Mouse (Mus musculus) gastrocnemius, adult 8-10 months (tissue): ENCODE measurements around the gene Nlrc5. TPM values are rescaled to one million over a fixed set of nuclear protein-coding genes. Genes with fewer than 3 reads are reported as not detected.

Experiments used
- DNase-seq, 2 experiments: peaks; one replicate each; pipeline ENCODE4 v3.0.0; 2022; ENCODE audit warnings: low spot score in 2 of 2
- microRNA-seq: library from miRNA; unstranded; fragments of <30 nt; microRNA quantifications from one replicate; pipeline ENCODE4 v1.2.0, GENCODE M21; 2022
- total RNA-seq, 4 experiments: library from RNA; stranded (reverse); gene quantifications; 2 replicates each; pipeline ENCODE4 v1.2.4; 2022

The Nlrc5 gene
- total RNA-seq, 4 experiments from 2014 or later = 0.44 to 1.1 (median 0.65) TPM

DNA sequence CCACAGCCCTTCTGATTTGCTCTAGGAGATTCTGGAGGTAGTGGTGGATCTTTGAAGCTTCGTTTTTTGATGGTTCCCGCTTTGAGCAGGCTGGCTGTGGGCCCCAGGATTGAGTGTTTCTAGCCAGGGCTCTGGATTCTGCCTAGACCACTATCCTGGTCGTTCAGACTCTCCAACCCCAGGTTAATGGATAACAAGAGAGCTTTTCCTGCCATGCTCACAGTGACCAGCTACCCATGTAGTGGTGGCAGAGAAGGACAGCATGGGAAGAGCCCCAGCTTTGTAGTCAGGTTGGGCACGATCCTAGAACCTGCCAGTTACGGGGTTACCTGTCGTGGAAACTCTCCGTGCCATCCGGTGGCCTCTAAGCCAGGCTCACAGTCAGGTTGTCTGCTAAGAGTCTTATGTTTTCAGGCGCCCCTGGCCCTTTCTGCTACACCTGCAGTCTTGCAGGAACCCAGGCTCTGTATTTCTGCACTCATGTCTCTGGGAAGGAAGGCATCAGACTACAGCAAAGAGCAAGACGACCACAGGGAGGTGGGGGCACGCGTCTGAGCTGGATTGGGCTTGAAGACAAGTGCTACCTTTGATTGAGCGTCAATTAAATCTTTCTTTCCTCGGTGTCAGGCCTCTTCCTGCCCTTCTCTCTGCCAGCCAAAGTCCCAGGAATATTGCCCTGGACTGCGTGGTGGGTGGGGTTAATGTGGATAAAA is 132.4 kb downstream of the Nlrc5 start:
- no peak for DNase-seq

- DNase-seq = no peak
Observed at GRCm38 (mm10) chr8:94567159-94567849, 133.1 kb downstream of the Nlrc5 start.

GRCm38 (mm10) chr8:94568098-94568497 is 133.9 kb downstream of the Nlrc5 start:
- no peak for DNase-seq

DNA sequence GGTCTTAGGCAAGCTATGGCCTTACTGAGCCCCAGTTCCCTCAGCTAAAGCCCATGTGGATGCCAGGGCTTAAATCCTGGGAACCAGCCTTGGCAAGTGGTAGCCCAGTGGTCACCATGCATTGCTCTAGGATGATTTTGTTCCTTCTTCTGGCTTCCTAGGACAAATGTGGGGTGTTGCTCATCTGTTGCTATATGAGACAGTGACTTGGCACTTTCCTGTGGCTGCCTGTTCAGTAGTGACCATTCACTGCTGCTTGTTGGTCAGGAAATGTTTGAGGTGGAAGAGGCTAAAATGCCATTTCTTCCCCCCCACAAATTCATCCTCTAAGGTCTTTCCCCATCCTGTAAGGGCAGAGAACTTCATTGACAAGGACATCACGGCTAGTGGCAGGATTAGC is 135.3 kb downstream of the Nlrc5 start:
- no peak for DNase-seq

DNA sequence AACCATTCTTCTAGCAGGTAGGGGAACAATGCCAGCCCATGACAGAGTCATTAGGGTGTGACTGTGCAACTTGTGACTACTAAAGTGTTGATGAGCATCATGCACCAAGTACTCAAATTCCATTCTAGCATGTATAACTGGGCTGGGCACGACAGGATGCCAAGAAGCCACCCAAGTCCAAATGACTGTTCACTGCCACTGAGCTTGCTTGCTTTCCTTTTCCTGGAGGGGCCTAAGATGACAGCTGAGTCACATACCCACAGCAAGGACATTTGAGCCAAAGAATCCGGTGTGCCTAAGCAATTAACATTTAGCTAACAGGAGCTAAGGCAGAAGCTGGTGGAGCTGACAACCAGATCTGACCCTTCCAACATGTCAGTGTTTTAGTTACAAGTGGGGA is 137.7 kb downstream of the Nlrc5 start:
- no peak for DNase-seq

GRCm38 (mm10) chr8:94574159-94574907 is 140.2 kb downstream of the Nlrc5 start:
- DNase-seq = no peak

GRCm38 (mm10) chr8:94575148-94575547 is 141.0 kb downstream of the Nlrc5 start:
- DNase-seq = no peak

Small RNAs within 50 kb of the gene (microRNA-seq; reads per million reads assigned to microRNA genes)
- not detected for gene Mir7072

Other genes with a start within 250 kb of the Nlrc5 start
- gene Nup93, start 219.8 kb upstream of the Nlrc5 start, total RNA-seq = 10 to 100 TPM in 3 of 4 experiments, 1 to 10 TPM in 1; 9.7 to 14.2 (median 12.1) TPM
- gene Slc12a3, start 105.2 kb upstream of the Nlrc5 start, total RNA-seq = not detected
- 100 to 1,000 TPM; 117 to 134 (median 124) TPM for gene Herpud1, start 47.9 kb upstream of the Nlrc5 start, total RNA-seq
- 1 to 10 TPM; 4.3 to 9.8 (median 6.8) TPM for gene Cpne2, start 98.6 kb downstream of the Nlrc5 start, total RNA-seq
- 1 to 10 TPM; 7.3 to 8.9 (median 8.2) TPM for gene Rspry1, start 167.6 kb downstream of the Nlrc5 start, total RNA-seq
- gene Fam192a, start 167.6 kb downstream of the Nlrc5 start, total RNA-seq = 10 to 100 TPM; 16.9 to 23.1 (median 18.4) TPM
- 10 to 100 TPM; 43.4 to 55.1 (median 45.7) TPM for gene Arl2bp, start 232.2 kb downstream of the Nlrc5 start, total RNA-seq